Mouse (Mus musculus) T-helper 2 cell (primary cell): Measurements from ENCODE around the gene Mapkap1.

Experiments
- in situ Hi-C: fragments of 300-600 bp; cut with MboI, MseI; formaldehyde crosslinking; loops from one replicate; pipeline ENCODE4 v1.15.1; 2025; ENCODE audit warnings: high pct_unique_total_duplicates

Mapkap1 gene

DNA sequence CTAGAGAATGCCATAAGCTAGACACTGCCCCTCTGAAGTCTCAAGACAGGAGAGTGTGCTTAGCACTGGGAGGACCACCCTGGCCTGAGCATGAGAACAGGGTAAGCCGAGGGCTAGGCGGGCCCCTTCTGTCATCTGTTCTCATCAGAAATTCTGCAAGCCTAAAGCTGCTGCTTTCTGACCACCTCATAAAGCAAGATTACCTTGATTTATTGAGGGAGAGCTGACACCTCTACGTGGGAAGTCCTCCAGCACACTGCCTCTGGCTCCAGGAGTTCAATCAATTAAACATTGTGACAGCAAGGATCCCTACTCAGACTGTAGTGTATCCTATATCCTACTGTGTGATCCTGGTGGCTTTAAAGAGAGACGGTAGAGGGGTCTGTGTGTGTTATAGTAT is 166.5 kb downstream of the Mapkap1 start:
- in situ Hi-C loops, result no loop called here

DNA sequence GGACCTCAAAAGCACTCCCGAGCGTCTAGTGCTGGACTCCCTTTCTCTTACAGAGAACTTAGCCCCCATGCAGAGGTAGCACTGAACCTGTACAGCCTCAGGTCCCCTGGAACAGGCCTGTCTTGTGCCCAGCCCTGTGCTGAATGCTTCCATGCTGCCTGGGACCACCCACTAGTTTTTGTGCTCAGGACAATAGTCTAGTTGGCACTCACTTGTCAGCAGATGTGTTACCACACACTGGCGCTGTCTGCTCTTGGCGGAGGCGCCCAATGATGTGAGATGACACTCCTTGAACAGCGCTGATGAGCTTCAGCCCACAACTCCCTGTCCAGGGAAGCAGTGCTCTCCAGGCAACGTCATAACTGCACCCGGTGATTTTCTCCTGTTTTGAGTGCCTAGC is 182.0 kb downstream of the Mapkap1 start:
- in situ Hi-C loops, result no loop called here

DNA sequence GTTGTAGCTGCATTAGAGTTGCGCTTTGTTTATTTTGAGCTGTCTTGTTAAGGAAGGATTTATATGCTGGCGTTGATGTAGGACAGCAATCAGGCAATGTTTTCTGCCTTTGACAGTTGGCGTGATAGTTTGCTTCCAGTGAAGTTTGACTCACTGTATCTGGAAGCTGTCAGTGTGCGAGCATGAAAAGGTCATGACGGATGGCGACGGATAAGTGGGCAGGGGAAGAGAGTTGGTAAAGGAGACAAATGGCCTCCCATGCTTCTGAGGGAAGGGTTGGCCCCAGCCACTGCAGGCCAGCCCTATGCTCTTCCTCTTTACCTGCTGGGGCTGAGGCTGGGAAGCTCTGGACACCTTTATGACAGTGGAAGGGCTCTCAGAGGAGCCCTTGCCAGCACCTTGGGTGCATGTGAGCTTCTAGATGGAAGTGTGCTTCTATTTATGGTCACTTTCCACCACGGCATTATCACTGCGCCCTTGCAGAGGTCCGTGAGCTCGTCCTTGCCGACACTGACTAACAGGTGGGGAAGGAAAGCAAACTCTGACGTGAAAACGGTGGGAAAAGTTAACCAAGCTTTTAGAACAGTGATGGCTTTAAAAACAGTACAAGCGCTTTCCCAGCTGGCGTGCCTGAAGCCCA is 185.3 kb downstream of the Mapkap1 start:
- in situ Hi-C loops, result no loop called here

DNA sequence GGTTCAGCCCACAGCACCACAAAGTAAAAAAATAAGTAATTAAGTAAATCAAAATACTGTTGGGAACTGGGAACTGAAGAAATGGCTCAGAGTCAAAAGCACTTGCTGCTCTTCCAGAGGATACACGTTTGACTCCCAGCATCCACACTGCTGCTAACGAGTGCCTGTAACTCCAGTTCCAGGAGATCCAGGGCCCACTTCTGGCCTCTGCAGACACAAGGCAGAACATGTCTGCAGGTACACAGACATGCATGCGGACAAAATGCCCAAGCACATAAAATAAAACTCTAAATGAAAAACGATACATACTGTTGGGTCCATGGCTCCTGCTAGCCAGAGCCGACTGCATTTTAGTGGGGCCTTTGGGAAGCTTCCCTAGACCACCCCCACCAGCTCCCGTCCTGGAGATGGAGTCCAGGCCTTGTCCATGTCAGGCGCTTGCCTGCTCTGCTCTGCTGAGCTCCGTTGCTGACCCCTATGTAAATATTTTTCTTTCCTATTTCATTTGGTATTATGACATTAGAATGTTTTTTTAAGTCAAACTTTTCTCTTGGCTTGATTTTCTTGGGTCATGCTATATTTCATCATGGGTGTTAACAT is 185.9 kb downstream of the Mapkap1 start:
- in situ Hi-C loops, result no loop called here

DNA sequence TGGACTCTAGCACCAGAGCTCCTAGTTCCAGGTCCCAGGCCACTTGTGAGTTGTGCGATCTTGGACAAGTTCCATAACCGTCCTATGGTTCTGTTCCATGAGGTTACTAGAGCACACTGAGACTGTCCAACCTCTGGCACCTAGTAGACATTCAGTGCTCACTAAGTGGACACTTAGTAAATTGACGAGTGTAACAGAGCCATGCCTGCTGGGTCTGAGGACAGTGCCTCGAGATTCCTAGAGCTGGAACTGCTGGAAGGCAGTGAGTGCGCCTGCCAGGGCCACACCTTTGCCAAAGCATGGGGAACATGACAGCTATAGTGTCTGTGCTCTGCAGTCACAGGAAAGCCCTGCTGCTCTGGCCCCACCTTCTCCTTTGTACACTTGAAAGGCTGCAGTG is 187.4 kb downstream of the Mapkap1 start:
- in situ Hi-C loops, result no loop called here

DNA sequence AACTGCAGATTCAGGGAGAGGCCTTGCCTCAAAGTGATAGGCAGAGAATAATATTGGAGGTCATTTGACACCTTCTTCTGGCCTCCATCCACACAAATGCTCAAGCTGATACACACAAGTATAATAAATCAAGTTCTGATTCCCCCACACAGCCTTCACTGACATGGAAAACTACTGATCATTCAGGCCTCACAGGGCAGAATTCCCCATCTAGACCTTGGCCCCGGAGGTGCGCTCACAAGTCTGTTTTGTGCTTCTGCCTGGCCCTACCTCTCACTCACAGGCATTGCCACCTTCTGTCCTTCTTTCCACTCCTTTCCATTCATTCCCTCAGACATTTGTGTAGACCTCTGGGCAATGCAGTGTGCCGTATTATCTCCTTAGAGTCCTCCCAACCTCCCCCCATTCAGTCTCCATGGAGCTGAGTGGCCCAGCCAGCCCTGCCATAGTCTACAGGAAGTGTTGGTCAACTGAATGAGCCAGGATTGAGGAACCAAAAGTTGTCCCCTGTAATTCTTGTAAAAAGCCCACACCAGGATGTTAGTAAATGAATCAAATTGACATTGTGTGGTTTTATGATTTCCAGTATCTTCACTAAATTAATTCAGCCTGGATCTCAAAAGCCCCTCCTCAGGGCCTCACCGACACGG is 193.2 kb downstream of the Mapkap1 start:
- in situ Hi-C loops, result no loop called here

DNA sequence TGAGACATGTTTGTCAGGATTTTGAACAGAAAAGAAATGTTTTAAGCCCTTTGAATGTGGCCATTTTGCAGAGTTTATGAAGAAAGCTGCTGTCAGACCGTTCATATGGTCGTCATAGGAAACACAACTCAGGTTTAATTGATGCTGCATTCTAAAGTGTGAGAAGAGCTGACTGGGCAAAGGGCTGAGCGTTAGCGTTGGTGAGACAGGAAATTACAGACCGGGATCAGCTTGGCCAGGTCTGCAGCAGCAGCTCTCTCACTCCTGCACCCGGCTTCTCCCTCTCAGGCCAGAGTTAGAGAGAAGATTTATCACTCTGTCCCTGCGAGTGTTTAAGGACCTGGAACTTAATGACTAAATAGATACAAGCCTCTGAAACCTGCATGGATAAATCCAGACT is 194.2 kb downstream of the Mapkap1 start:
- in situ Hi-C loops, result no loop called here

DNA sequence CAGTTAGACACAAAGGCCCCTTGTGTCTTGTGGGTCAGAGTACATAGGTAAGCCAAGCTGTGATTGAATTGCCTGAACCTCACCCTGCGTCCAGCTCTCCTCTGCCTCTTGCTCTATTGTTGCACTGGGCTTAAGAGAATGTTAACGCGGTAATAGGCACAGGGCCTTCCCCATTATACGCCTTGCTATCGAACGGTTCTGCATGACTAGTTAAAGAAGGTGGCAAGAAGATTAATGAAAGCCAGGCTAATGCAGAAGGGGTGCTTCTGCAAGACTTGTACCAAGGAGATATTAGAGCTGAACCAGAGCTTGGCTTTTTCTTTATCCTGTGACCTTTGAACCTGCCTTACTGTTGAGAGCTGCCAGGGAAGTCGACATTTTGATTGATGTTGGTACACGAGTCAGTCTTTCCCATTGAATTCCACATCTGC is 195.6 kb downstream of the Mapkap1 start:
- in situ Hi-C loops, result no loop called here

DNA sequence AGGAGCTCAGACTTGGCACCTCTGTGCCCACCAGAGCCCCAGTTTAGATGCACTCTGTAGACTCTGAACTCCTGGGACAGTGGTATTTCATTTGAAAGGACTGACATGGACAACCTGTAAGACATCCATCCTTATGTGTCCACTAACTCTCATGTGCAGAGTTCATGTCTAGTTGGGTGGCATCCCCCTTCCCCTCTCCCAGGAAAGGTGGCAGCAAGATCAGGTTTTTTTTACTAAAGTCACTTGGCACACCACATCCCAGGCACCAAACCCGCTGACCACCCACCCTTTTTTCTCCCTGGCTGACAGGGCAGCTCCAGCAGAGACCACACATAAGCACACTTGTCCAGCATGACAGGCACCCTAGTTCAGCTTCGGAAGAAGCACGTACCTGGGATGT is 196.3 kb downstream of the Mapkap1 start:
- in situ Hi-C loops, result no loop called here

DNA sequence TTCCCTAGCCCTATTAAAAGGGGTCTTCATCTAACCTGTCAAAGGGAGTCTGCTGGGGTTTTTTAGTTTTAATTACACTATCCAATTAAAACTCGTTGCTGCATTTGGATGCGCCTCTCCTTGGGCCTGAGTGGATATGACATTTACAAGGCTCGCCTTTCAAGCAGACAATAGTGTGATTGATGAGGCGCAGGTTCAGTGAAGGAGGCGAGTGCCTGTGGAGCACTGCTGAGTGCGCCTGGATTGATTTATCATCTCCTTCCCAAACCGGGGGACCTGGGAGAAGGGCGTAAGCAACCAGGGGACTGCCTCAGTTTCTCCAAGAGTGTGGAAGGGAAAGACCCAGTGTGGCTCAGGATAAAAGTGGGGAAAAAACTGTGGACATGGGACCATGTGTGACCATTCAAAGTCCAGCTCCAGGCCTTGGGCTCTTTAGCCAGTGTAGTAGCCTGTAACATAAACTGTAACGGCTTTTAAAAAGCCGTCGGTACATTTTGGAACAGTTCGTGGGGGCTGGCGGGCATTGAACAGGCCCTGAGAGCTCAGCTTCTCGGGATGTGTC is 197.2 kb downstream of the Mapkap1 start:
- in situ Hi-C loops, result no loop called here

DNA sequence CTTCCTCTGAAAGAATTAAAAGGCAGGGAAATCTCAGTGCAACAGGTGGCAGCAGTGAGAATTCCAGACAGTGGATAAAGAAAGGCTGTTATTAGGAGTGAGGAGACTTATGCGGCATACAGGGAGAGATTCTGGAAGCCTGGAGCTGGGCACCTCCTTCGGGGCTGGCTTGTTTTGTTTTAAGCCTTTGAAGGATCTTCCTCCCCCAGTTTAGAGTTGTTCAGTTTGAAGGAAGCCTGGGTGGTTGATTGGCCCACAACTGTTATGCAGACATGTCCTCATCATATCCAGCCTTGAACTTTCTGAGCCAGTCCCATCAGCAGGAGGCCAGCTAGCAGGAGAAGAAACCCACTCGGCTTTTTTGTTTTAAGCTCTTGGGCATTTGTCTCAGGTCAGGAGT is 198.5 kb downstream of the Mapkap1 start:
- in situ Hi-C loops, result no loop called here

DNA sequence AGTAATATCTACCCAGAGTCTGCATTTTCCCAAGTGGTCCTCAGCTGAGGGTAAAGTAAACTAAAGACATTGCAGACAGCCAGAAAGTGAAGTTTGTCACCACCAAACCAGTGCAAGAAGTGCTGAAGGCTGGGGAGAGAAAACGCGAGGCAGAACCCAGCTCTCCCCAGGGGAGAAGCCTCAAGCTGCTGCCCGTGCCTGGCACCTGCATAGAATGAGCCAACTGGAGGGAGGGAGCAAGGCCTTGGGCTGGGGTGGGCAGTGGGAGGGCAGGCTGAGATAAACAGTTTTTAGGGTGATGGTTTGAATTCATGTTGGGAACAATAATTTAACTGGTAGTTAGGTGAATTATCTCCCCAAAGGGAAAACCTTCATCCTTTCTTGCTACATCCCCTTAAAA is 202.3 kb downstream of the Mapkap1 start:
- in situ Hi-C loops, result no loop called here

DNA sequence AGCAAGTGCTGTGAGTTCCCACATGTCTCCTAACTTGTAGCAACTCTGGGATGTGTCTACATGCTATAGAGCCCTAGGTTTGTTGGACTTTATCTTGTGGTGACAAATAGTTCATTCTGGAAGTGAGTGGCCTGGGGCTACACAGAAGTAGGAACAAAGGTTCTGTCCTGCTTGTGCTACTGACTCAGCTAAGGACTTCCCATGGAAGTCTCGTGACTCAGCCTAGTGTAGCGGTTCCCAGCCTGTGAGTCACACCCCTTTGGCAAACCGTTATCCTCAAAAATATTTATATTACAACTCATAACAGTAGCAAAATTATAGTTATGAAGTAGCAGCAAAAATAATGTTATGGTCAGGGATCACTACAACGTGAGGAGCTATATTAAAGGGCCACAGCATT is 202.9 kb downstream of the Mapkap1 start:
- in situ Hi-C loops, result no loop called here

DNA sequence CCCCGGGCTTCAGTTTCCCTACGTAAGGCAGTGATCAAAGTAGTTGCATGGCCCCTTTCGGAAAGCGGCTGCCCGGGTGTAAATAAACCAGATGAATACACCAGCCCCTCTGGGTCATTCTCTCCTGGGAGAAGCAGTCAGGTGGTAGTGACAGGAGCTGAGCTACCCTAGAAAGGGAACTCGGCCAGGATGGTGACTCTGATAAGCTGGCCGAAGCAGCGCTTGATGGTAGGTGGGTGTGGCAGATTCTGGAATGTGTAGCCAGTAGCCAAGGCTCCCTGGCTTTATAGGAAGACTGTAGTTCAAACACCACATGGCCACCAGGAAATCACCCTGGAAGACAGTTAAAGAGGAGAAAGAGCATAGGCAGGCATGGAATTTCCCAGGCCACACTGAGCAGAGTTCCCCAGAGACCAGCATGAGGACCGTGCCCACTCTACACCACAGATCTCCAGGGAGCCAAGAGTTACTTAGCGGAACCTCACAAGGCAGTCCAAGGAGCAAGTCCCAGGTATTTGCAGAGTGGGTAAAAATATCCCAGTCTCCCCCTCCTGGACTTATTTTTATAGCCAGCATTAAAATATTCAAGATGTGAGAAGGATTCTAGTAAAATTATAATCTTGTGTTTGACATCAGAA is 214.3 kb downstream of the Mapkap1 start:
- in situ Hi-C loops, result loop anchor here (10.0 kb wide), 1 partner anchor 1916 kb away; the partner anchor contains the start of gene Fpgs

DNA sequence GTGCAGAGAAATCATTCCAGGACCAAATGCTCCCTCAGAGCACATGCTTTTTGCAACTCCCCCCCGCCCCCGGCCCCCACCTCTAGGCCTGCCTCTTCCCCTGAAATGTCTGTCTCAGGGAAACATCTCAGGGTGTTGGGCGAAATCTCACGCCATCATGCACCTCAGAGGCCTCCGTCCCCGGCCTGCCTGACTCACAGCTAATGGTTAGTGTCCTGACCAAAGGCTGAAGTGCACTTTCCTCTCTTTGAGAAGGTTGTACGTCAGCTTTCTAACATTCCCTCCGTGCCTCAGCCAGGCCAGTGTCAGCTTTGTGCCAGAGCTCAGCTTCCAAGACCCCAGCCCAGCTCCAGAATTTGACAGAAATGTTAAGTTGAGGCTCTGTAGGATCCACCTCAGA is 214.9 kb downstream of the Mapkap1 start:
- in situ Hi-C loops, result loop anchor here (10.0 kb wide), 1 partner anchor 1917 kb away; the partner anchor contains the start of gene Fpgs

DNA sequence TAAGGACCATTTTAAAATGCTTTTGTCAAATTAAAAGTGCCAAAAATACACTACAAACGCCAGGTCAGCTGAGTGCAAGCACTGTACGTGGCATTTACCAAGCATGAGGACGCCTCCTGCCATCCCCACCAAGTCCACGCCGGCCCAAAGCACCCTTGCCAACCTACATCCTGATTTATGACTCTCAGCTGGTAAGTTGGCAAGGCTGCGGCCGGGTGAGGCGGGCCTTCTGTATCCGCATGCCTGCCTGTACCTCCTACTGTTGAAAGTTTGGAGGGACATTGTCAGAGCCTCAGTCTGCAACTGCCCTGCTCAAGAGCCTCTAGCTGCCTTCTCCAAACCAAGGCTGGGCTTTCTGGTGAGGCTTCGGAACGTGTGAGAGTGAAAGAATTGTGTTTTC is 215.9 kb downstream of the Mapkap1 start:
- in situ Hi-C loops, result loop anchor here (10.0 kb wide), 1 partner anchor 1918 kb away; the partner anchor contains the start of gene Fpgs

DNA sequence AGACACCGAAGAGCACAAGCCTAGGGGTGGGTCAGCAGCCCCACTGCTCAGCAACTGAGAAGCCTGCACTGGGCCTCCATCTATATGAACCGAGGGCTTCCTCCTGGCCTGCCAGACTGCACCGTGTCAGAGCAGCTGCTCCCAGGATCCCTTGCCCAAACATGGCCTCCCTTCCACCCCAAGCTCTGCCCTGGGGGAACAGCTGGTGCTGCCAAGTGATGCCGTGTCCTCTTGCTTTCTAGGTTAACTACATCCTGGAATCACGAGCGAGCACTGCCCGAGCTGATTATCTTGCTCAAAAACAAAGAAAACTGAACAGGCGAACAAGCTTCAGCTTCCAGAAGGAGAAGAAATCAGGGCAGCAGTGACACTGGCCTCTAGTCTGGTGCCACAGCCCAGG is 216.6 kb downstream of the Mapkap1 start:
- in situ Hi-C loops, result loop anchor here (10.0 kb wide), 1 partner anchor 1918 kb away; the partner anchor contains the start of gene Fpgs

DNA sequence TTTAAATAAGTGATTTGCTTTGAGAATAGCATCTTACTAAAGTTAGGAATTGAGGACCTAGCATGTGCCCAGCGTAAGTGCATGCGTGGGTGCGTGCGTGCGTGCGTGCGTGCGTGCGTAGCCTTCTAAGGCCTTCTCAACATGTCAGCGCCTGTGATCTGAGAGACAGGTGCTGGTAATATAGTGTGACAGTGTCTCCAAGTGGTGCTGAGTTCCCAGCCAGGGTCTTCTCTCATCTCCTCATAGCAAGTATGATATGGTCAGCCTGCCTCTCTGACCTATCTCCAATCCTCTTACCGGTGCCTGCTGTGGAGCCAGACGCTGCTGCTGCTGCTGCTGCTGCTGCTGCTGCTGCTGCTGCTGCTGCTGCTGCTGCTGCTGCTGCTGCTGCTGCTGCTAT is 217.5 kb downstream of the Mapkap1 start:
- in situ Hi-C loops, result loop anchor here (10.0 kb wide), 1 partner anchor 1919 kb away; the partner anchor contains the start of gene Fpgs

DNA sequence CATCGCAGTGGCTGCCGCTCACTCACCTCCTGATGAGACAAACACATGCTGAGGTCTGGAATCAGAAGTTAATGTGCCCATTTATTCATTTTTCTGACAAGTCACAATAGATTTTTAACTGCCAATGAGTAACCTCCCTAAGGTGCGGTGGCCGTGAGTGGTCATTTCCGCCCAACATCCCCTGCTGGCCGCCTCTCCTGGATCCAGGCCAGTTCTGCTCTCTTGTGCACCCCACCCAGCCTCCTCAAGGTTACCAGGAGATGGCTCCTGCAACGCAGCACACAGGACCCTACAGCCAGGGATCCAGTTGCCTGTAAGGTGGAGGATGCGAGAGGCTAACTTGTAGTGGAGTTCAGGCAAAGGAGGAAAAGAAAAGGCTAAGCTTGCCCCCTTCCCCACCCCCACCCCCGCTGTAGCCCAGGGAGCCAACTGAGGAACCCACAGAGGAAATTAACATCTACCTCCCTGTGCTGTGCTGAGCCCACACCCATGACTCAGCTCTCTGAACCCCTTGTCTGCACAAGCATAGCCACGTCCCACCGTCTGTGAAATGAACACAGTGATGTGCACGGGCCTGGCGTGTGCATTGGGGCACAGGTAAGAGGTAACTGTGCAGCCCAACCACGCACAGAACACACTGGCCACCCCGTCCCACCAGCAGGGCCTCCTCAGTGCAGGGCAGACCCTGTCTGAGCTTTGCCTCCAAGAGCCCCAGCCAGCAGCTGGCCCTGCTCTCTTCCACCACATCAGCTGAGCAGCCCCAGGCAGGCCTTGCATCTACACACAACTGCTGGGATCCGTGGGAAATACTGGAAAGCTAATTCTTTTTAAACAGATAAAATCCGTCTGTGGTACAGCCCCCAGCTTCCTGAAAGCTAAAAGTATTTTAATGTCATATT is 221.0 kb downstream of the Mapkap1 start:
- in situ Hi-C loops, result loop anchor here (10.0 kb wide), 1 partner anchor 1923 kb away; the partner anchor contains the start of gene Fpgs

DNA sequence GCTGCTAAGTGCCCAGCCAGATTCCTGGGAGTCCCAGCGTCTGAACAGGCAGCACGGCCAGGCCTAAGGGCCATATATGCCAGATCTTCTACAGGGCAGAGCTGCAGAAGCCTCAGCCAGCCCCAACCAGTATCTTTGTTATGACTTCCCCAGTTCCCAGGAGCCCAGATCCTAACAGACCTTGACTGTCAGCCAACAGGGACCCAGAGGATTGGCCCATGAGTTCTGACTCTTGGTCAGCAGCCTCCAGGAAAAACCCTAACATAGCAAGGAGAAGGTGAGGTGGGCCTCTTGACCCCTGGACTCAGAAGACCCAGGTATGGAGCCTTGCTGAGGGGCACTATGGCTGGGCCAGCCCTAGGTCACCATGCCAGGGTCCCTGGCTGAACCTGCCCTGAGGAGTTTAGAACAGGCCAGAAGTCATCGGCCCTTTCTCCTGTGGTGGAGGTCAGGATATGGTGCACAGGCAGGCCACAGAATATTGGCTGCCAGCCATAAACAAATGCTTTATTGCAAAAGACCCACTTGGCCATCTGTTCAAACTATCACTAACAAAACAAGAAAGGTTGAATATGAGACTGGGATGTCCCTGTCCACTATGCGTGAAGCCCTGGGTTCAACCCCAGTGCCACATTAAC is 222.5 kb downstream of the Mapkap1 start:
- in situ Hi-C loops, result loop anchor here (10.0 kb wide), 1 partner anchor 1924 kb away; the partner anchor contains the start of gene Fpgs
